Mouse (Mus musculus) embryo, embryonic 11 days (tissue): Measurements from ENCODE around the gene Cdc42bpb.

ENCODE experiments used
- DNase-seq: peaks from one replicate; pipeline ENCODE4 v3.0.0-alpha.2; 2015

The Cdc42bpb gene

GRCm38 (mm10) chr12:111333020-111333605 lies 44.4 kb downstream of the Cdc42bpb start:
- DNase-seq: no peak

GRCm38 (mm10) chr12:111332443-111332842 lies 45.1 kb downstream of the Cdc42bpb start:
- no peak for DNase-seq

- DNase-seq: no peak
These were observed 45.9 kb downstream of the Cdc42bpb start for GRCm38 (mm10) chr12:111331573-111331972.

- no peak for DNase-seq
These were observed 48.2 kb downstream of the Cdc42bpb start for GRCm38 (mm10) chr12:111329281-111329680.

GRCm38 (mm10) chr12:111328360-111328759 lies 49.2 kb downstream of the Cdc42bpb start:
- peak; percentile 17 for DNase-seq

- no peak for DNase-seq
These were observed 51.6 kb downstream of the Cdc42bpb start for GRCm38 (mm10) chr12:111325744-111326424.

- no peak for DNase-seq
These were observed 52.6 kb downstream of the Cdc42bpb start for GRCm38 (mm10) chr12:111324949-111325348.

GRCm38 (mm10) chr12:111324536-111324935 lies 53.0 kb downstream of the Cdc42bpb start:
- DNase-seq: no peak

- DNase-seq: no peak
These were observed 54.1 kb downstream of the Cdc42bpb start for GRCm38 (mm10) chr12:111323423-111323822.

GRCm38 (mm10) chr12:111321832-111322231 lies 55.7 kb downstream of the Cdc42bpb start:
- no peak for DNase-seq

GRCm38 (mm10) chr12:111320549-111320948 lies 57.0 kb downstream of the Cdc42bpb start:
- DNase-seq: no peak

GRCm38 (mm10) chr12:111317694-111318093 lies 59.8 kb downstream of the Cdc42bpb start:
- no peak for DNase-seq

GRCm38 (mm10) chr12:111314273-111314672 lies 63.2 kb downstream of the Cdc42bpb start:
- no peak for DNase-seq

- no peak for DNase-seq
These were observed 65.7 kb downstream of the Cdc42bpb start for GRCm38 (mm10) chr12:111311775-111312174.

- DNase-seq: no peak
These were observed 67.6 kb downstream of the Cdc42bpb start for GRCm38 (mm10) chr12:111309931-111310330.

GRCm38 (mm10) chr12:111309256-111309655 lies 68.3 kb downstream of the Cdc42bpb start:
- DNase-seq: no peak

GRCm38 (mm10) chr12:111306821-111307220 lies 70.7 kb downstream of the Cdc42bpb start:
- DNase-seq: no peak

GRCm38 (mm10) chr12:111303702-111304337 lies 73.7 kb downstream of the Cdc42bpb start:
- no peak for DNase-seq

- DNase-seq: no peak
These were observed 75.5 kb downstream of the Cdc42bpb start for GRCm38 (mm10) chr12:111302018-111302345.

GRCm38 (mm10) chr12:111301322-111302017 lies 76.0 kb downstream of the Cdc42bpb start:
- DNase-seq: no peak

- no peak for DNase-seq
These were observed 84.5 kb downstream of the Cdc42bpb start for GRCm38 (mm10) chr12:111293025-111293424.

- peak; percentile 47 for DNase-seq
These were observed 93.0 kb downstream of the Cdc42bpb start for GRCm38 (mm10) chr12:111284532-111284931.

- DNase-seq: no peak
These were observed 93.9 kb downstream of the Cdc42bpb start for GRCm38 (mm10) chr12:111283573-111283972.

- no peak for DNase-seq
These were observed 101.1 kb downstream of the Cdc42bpb start for GRCm38 (mm10) chr12:111276371-111276770.
